Mouse (Mus musculus) frontal cortex, postnatal 36 days (tissue): ENCODE data around the gene Clec3a.

Experiments used
- DNase-seq, 2 experiments: peaks; one replicate each; pipeline ENCODE4 v3.0.0; 2022; ENCODE audit warnings: low spot score in 2 of 2

The Clec3a gene

DNA sequence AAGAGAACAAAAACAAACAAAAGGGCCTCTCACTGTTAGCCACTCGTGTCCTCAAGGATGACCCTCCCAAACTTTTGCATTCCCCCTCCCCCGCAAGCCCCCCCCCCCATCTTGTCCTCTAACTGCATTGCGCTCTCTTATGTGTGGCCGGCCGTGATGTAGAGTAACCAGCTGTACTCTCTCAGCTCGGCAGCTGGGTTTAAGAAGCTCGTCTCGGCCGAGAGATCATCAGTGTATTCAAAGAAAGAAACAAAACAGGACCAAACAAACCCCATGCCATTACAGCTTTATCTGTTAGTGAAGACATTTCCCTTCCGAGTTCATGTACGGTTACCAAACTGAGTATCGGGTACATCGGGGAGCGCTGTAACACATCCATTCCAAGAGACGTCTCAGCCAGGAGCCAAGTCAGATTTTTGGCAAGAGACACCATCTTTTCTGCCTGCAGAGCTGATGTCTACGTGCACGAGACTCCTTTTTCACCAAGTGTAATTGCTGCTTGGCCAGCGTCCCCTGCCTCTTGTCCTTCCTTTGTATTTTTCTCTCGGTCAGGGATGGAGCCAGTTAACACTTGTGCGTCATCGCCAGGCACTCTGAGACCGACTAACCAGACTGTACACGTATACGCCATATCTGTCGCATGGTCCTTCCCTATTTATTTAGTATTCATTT lies 40.4 kb downstream of the Clec3a start:
- no peak for DNase-seq

DNA sequence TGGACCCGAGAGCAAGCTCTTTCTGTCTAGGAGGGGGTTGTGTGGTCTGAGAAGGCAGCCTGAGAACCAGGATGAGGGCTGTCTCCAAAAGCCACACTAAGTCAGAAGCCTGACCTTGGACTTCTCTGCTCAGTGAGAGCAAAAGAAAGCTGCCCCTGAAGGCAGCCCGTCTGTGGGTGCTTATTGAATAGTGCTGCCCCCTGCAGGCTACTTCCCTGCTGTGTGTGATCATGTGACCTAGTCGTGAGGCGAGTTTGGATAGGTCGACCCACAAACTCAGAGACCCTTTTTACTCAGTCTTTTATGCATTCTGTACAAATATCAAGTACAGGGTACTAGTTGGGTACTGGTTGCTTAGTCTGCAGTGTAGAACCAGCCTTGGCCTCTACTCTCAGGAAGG lies 42.7 kb downstream of the Clec3a start:
- no peak for DNase-seq

DNA sequence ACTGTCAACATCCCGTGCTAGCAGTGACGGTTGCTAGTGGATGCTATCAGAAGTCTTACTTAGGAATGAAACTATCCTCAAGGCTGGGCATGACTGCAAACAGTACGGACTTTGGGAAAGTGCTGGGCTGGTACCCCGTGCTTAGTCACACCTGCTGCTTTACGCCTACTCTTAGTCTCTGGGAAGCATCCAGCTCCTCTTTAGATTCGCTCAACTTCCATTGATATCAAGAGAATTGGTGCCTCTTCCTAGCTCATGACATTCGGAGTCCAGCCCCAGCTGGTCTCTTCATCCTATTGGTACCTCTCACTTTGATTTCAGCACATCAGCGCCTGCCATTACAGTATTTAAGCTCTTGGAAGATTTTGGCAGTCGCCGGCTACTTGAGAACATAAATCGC lies 44.7 kb downstream of the Clec3a start:
- peak in 1 of 2 experiments; percentile 36 for DNase-seq

DNA sequence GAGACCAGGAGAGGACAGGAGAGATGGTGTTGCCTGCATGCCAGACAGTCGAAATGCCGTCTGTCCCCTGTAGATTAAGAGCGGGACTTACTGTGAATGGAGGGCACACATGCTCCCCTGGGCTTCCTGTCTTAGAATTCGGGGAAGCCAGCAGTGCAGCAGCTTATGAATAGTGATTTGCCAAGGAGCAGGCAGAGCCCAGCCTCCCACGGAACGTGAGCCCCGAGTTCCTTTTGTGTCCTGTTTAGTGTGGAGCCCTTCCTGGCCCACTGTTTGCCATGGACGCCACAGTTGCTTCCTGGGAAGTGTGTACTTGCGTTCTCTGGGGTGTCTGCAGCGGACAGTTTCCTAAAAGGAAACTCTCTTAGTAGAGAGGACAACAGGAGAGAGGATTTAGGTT lies 45.4 kb downstream of the Clec3a start:
- DNase-seq = no peak

DNA sequence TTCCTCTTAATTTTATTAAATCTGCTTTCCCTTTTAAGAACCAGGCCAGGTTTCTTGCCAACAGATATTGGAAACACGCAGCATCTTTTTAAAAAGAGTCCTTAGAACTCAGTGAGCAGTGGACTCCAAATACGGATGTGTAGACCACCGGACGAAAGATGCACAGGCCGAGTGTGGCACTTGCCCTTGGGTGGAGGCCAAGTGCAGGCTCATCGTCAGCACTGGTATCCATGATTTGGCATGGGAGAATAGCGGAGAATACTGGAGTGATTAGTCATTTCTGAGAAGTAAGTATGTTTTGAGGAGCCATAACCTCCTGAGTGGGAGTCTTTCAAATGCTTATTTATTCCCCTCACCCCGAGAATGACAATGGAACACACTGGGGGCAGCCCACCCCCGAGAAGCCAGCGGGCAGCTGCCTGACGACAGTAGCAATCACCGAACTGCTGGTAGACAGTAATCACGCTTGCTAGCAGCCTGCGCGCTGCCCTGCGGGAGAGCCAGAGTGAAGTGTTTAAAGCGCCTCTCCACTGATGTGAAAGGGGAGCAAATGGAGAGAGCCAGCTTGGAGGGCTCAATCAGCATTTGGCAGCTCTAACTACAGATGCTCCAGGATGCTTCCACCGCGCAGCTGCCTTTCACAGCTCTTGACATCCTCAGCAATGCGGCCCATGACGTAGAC lies 50.8 kb downstream of the Clec3a start:
- DNase-seq = no peak

DNA sequence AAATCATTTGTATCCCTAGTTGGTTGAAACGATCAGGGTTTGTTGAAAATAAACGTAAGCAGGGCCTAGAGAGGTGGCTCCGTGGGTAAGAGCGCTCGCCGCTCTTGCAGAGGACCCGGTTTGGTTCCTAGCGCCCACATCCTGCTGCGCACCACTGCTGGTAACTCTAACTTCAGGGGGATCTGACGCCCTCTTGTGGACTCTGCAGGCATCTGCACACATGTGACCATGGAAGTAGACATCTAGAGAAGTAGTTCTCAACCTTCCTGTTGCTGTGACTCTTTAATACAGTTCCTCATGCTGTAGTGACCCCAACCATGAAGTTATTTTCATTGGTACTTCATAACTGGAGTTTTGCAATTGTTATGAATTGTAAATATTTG lies 51.3 kb downstream of the Clec3a start:
- no peak for DNase-seq

DNA sequence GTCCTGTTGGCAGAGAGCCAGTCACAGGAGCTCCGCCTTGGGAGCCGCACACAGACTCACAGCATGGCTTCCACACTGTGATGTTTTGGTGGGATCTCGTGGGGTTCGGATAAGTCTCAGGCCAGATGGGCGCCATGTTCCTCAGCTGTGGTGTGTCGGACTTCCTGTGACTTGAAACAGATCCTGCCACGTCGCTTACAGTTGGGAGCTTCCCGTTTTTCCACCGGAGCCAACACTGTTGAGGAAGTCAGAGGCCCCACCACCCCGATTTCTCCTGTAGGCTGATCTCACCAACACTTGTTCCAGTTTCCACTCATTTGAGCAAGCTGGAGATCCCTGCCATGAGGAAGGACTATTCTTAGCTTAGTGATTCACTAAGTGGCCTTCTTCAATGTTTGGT lies 55.7 kb downstream of the Clec3a start:
- DNase-seq = no peak
